Mouse (Mus musculus) spleen, adult 2 months (tissue): ENCODE measurements at regions not wholly inside any gene's neighbourhood (a gene's known extent, or its start where the extent isn't known, plus 50 kb on each side); places are given as distances from the start of the nearest gene placed in this dataset.

Experiments used
- CTCF ChIP-seq: fragments of 200-500 bp; IDR thresholded peaks from 2 replicates; pipeline ENCODE4 v1.5.1; 2011; ENCODE audit warnings: mild to moderate bottlenecking, inconsistent platforms; ENCODE audit not compliant: insufficient read depth, insufficient read length, insufficient replicate concordance; ENCODE audit errors: extremely low read depth
- POLR2A ChIP-seq: fragments of 200-500 bp; IDR thresholded peaks from 2 replicates; pipeline ENCODE4 v1.6.1; 2011; ENCODE audit warnings: low read depth, low read length, inconsistent platforms

DNA sequence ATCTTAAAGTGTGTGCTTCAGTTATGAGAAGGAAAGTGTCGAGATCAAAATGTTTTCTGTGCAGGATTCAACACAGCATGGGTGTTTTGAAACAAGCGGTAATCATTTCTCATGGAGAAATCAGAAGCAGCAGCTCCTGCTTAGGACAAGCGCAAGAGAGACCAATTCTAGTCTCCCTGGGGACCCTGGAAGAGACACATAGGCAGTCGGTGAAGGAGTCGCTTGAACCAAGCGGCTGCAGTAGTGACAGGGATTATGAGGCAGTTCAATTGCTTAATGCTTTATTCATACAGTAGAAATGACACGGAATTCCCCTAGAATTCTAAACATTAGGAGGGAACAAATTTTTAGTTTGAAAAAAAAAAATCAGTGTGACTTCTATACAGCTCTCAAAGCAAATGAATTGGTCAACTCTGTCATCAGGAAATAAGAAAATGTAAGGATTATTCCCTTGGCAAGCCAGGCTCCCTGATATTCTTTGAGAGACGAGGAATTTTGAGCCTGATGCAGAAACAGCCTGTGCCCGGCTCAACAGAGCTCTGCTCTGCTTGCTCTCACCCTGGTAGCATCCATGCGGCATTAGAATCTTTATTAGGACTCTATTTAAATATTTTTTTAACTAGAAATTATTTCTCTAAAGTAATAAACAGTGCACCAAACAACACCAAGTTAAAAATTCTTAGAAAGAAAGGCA lies 143.1 kb upstream of the Kcnh8 start:
- TF ChIP-seq CTCF = no peak
- TF ChIP-seq POLR2A = no peak
